Mouse (Mus musculus) thymus, adult 2 months (tissue): ENCODE results near the gene Nfyc.

Experiments
- CTCF ChIP-seq: fragments of 200-500 bp; IDR thresholded peaks from 2 replicates; pipeline ENCODE4 v1.5.1; 2012; ENCODE audit warnings: mild to moderate bottlenecking, control low read depth, low read length, moderate library complexity, borderline replicate concordance; ENCODE audit not compliant: control insufficient read depth, poor library complexity, insufficient read depth; ENCODE audit errors: extremely low read depth
- POLR2A ChIP-seq: fragments of 200-500 bp; IDR thresholded peaks from 2 replicates; pipeline ENCODE4 v1.6.1; 2012; ENCODE audit warnings: mild to moderate bottlenecking, low read length, control low read depth, moderate library complexity; ENCODE audit not compliant: control insufficient read depth, poor library complexity, insufficient read depth; ENCODE audit errors: extremely low read depth

DNA sequence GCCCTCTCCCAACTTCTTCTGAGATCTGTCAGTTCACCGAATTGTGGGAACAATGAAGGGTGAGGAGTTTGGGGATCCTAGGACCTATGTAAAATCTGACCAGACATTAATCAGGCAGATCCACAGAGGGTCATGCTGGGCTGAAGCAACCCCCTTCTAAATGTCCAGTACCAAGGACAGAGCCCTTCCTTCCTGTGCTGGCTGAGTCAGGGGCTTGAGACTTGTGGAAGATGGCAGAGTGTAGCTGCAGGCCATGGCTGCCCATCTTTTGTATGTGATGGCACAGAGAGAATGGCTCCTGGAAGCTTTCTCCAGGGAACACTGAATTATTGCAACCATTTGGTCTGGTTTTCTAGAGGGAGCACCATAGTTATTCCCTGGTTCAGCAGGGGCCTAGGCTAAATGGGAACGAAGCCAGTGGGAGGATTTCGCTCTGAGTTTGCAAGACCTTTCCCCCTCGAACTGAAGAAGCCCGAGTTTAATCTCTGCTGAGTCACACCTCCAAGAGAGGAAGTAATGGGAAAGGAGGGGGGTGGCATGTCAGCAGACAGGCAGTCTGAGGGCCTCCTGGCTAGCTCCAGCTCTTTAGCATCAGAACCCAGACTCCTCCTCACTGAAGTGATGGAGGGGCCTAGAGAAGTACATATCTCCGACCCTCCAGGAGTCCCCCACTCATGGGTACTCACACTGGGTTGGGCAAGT lies 49.5 kb upstream of the Nfyc start:
- no peak for TF ChIP-seq POLR2A
- TF ChIP-seq CTCF = no peak
